Mouse (Mus musculus) testis, postnatal 10 days (tissue): ENCODE measurements at regions not wholly inside any gene's neighbourhood (a gene's known extent, or its start where the extent isn't known, plus 50 kb on each side); places are given as distances from the start of the nearest gene placed in this dataset.

Experiments used
- DNase-seq: peaks from one replicate; pipeline ENCODE4 v3.0.0; 2021; ENCODE audit warnings: low spot score

DNA sequence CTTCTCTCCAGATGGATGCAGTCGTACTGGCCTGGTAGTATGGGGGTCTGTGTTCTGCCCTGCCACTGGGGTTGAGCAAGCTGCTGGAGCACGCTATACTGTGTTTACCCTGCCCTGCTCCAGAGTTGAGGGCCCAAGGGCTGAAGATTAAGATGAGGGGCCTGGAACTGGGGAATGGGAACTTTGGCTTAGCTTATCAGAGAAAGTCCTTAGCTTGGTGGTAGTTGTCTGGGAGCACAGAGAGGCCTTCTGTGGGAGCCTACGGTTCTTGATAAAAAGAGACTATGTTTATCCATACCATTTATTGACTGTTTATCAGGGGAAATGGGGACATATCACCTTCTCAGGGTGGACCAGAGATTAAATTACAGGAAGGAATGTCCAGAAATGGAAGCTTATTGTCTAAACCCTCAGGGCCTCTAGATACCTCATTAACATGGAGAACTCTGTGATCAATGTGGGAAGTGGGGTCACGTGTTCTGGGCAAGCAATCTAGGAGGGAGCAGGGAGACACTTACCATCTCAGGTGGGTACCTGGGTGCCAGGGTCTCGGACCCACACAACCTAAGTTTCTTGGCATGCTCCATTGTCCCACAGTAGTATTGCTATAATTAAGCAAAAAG lies 58.7 kb downstream of the Mycn start:
- no peak for DNase-seq

DNA sequence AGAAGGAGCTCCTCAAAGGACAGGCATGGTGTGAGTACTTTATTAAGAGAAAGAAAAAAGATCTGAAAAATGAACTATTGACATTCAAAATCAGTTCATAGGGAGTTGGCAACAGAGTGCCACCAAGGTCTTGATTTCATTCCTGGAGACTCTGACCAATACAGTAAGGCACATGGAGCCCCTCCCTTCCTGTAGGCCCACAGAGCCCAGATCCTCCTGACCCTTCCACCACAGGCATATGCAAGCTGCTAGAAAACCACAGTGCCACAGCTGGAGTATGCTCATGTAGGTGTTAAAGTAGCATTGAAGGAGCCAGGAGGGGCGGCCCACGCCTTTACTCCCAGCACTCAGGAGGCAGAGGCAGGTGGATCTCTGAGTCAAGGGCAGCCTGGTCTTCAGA lies 63.7 kb downstream of the Mycn start:
- no peak for DNase-seq

DNA sequence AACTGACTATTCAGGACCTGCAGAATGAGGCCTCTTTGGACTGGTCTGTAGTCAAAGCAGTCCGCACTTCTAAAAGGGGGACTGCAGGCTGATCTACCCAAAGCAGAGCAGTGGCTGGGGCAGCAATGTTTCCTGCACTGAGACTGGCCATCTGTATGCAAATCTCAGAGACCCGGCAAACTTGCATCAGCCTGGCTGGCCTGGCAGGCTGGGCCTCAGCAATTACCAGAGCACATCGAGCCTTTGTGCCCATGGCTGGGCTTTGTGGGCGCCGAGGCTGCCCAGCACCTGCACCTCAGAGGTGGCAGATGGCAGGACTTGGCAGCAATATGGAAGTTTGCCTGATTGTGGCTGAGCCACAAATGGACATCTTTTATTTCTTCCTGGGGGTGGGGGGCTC lies 64.2 kb downstream of the Mycn start:
- DNase-seq, result no peak

DNA sequence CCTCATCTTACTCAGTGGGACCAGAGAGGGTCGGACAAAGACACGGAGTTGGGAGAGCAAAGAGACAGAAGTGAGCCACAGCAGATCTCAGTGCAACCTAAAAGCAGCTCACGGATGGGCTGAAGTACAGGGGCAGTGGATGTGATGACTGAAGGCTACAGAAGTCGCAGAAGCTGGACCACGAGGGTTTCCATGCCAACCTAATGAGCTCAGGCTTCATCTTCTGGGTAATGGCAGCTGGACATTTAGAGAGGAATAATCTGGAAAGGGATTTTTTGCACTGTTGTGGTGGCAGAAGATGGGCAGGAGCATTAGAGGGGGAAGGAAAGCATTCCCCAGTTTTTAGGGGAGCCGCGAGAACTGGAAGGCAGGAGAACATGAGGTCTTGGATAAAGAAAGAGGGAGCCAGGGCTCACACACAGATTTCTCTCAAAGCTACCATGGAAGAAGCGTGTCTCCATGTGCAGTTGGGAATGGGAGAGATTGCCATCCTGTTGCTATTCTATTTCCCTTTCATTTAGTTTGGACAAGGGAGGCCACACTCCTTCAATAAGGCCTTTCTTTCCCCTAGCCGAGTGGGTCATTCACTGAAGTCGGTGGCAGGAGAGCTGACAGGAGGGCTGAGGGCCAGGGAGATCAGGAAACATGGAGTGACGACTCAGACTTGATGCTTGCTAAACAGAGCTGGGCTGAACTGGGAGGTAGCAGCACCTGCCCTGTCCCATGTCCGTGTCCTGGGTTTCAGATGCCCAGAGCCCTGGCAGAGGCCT lies 65.6 kb downstream of the Mycn start:
- DNase-seq, result no peak

DNA sequence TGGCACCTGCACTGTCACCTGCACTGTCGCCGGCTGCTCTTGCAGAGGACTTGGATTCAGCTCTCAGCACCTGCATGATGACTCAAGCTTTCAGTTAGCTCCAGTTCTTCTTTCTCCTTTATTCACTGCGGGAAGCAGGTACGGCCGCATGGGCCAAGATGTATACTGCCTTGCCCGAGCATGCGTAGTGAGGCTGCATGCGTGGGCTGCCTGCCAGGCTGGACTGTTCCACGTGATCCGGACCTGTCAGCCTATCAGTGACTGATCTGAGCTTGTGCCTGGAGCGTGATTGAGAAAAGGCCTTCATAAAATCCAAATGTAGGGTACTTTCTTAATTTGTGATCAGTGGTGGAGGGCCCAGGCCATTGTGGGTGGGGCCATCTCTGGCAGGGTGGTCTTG lies 68.2 kb downstream of the Mycn start:
- DNase-seq, result no peak

DNA sequence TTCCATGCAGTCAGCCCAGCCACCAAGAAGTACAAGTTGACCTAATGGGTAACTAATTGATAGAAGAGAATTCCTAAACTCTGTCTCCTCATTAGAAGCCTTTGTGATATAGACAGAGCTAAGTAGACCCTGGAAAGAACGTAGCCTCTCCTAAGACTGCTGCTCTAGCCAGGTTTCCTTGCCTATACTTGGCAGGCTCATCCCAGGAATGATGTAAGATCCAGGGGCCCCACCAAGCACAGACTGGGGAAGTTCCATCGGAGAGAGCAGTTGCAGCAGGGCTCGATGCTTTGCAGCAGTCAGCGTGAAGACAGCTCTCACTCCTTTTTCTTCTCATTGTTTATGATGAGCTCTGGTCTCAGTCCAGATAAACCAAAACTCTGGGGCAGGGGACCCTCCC lies 68.7 kb downstream of the Mycn start:
- no peak for DNase-seq

DNA sequence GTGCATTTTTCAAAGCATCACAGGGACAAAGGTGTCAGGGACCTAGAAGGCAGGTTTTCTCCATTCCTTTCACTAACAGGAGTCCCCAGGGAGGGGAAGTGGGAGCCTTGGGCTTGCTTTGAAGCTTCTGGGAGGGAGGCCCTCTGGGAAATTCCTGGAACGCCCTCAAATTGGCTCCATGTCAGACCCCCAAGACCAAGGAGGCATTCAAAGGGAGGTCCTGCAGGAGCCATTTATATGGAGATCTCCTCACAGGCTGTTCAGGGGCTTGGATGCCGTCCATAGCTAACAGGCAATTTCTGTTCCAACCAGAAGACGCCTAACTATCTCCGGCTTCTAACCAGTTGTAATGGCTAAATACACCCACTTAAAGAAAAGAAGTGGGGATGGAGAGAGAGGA lies 70.4 kb downstream of the Mycn start:
- DNase-seq, result no peak

DNA sequence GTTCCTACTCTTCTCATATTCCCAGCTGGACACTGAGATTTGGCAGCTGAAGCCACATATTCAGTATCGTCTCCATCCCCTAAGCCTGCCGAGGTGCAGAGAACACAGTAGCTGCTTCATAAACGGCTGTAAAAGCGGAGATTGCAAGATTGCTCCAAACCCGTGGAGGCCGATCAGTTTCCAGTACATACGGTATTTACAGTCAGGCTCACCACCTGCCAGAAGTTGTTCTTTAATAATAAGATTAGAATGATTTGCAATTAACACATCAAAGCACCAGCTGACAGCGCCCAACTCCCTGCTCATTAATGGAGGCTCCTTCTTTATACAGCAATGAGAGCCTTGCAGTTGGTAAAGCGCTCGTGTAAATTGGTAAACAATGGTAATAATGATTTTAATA lies 75.1 kb downstream of the Mycn start:
- DNase-seq, result no peak

DNA sequence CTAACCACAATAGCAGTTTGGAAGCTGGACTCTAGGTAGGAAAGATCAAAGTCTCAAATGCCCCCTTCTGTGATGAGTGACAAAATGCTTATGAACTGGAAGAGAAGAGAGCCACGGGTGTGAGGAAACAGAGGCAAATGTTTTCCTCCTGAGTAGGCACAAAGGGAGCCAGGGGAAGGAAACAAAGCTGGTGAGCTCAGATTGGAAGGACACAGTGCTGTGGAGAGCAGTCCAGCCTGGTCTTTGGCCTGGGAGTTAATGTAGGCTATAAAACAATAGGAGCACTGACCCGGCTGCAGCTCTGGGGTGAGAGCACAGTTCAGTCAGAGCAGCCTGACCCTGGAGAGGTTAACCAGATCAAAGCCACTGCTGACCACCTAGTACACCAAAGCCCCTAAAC lies 91.0 kb downstream of the Mycn start:
- no peak for DNase-seq

DNA sequence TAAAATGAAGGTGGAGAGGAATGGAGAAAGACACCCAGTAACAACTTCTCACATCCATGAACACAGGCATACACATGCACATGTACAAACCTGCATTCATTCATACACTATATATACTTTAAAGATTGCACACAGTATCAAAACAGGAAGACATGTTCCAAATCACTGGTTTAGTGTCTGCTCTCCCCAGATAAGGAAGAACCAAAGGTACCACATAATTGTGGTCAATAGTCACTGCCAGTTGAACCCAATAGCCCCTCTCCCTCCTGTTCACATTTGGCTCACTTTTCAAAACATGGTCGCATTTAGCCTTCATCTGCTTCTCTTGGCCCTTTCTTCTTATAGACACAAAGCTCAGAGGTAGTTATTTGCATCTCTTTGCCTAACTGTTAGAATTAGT lies 95.0 kb downstream of the Mycn start:
- DNase-seq, result no peak

DNA sequence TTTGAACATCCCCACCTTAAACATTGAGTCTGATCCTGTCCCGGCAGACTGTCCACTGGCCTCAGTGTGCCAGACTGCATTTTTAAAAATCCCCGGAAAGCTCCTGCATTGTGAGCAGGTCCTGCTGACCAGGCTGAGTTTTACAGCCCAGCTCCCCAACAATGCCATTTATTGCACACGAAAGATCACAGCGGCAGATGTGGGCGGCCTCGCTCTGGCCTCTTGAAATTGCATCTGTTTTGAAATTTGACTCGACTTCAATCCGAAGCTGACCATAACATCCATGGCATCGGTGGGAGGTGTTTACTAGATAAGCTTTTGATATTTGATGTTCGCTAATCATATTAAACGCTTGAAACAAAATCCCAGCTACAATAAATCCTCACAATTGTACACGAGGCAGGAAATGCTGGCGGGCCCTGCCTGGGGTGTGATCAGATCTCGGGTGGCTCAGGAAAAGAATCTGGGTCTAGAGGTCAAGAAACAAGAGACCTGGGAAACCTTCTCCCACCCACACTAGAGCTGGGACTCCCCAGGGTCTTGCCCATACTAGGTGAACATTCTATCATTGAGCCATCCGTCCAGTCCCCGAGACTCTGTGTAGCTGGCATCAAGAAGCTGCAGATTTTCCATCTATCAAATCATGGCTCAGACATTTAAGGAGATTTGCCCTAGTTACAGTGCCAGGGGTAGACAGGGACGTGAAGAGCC lies 99.3 kb downstream of the Mycn start:
- no peak for DNase-seq

DNA sequence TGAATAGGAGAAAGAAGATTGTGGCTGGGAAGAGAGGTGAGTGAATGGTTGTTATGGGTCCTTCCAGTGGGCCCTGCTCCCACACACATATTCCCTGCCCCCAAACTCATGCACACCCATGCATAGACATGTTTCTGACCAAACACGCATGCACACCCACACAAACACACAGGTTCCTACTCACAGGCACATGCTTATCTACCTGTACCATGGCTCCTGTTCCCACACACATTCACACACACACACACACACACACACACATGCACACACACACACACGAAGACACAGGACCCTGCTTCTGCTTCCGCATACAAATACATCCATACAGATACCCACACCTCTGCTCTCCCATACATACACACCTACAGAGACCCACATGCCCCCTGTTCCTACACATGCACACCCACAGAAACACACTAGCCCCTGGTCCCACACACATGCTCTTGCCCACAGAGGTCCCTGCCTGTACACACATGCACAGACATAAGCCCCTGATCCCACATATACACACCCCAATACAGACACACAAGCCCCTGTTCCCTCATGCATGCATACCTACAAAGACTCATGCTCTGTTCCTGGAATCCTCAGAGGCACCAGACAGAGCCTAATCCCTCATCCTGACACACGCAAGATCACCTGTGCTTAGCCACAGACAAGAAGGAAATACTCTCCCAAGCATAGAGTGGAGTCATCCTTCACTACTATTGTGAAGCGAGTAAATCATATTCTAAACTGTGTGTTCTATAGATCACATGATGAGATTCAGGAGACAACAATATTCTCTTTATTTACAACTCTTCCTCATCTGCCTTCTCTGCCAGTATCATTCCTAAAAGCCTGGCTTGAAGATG lies 100.1 kb downstream of the Mycn start:
- no peak for DNase-seq

DNA sequence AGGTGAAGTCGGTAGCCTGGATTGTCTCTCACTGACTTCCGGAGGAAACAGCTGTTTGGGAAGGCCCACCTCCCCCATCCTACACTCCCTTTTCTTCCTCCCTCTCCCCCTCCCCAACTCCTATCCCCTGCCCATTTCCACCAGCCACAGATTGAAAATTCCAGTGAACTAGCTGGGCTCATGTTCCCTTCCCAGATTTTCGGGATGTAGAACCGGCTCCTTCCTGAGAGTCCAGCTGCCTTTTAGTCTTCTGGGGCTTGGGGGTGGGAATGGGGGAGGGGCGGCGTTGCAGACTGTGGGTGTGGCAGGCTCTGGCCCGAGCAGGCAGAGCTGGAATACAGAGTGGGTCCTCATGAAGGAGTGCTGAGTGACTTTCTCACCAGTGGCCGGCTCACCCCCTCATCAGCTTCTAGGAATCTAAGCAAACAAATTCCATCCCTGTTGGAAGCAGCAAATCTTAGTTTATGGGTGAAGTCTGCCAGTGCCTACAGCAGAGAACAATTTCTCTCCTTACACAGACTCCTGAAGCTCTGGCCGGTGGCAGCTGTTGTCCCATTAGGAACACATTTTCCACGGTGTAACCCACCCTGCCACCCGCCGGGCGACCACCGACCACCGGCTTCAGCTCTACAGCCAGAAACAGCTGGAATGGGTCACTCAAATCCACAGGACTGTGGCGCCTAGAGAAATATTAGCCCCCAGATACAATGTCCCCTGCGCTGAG lies 100.9 kb downstream of the Mycn start:
- peak; percentile 53 for DNase-seq

DNA sequence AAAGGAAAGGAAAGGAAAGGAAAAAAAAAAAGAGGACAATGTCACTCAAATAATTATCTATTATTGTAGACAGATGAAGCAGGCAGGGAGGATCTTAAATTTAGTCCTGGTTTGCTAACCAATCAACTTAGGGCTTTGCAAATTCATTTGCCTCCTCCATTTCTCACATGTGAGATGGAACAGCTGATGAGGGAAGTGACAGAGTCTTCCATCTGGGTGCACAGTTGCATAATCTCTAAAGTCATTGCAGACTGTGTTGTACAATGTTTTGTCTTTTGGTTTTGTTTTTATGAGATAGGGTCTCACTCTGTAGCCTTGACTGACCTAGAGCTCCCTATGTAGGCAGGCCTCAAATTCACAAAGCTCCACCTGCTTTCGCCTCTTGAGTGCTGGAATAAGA lies 103.9 kb downstream of the Mycn start:
- no peak for DNase-seq

DNA sequence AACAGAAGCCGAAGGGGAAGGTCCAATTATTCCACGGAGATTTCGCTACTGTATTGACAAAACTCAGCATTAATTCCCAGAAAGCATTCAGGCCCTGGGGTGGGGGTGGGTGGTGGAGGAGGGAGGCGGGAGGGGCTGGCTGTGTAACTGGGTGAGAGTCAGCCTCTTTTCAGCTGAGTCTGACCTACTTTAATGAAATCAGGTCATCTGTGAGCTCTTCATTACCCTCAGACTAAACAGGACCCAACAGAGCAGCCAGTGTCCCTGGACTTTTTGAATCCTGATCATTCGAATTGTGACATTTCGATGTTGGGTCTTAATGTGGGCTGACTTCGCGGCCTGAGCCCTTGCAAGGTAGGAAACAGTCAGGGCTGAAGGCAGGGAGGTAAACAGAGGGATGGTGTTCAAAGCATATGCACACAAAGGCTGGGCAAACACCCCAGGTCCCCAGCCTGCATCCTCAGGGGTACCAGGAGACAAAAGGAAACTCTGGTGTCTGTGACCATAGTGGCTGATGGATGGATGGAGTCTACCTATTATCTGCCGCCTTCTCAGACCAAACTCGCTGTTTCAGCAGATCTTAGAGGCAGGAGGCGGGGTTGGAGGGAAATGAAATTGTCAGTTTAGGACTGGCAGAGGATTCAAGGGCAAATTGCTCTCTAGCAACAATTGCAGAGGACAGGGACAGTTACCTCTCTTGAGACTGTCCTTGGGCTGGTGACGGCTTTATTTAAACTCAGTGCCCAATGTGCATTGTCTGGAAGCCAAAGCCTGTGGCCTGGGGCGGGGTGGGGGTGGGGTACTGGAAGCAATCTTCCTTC lies 113.7 kb downstream of the Mycn start:
- no peak for DNase-seq

DNA sequence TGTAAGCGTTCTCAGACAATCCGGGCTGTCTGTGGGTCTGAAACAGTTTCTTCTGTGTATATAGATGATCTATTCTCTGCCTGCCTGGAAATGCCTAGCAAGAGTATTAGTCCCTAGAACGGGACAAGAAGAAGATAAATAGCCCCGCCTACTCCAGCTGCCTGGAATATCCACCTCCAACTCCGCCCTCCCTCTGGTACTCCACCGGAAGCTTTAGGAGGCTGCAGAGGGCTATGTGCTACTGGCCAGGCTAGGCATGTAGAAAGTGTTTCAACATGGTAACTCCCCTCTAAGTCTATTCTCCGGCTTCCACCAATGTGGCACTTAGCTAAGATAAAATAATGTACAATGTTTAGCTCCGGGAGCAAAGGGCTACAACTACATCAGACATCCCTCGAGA lies 114.3 kb downstream of the Mycn start:
- no peak for DNase-seq

DNA sequence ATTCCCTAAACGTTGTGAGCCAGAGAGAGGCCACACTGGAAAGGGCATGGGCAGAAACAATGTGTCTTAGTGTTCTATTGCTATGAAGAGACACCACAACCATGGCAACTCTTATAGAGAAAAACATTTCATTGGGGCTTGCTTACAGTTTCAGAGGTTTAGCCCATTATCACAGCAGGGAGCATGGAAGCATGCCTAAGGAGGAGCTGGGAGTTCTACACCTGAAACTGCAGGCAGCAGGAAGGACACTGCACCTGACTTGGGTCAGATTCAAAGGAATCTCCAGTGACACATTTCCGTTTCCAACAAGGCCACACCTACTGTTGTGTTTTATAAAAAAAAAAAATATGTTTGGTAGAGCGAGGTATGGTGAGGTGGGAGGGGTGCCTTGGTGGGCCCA lies 115.3 kb downstream of the Mycn start:
- DNase-seq, result no peak

DNA sequence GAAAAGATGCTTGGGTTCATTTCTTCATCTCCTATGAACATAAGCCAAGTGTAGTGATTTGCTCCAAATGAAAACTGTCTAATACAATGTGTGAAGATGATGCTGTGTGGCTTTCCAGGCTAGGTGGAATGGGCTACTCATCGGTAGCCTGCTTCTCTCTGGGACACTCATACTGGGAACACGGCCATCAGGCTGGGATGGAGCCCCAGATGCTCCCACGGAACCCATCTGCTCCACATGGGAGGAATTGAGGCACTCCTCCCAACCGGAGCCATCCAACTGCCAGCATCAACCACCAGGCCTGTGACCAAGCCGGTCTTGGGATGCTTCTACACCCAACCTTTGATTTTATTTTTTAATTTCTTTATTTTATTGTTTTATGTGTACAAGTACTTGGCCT lies 115.9 kb downstream of the Mycn start:
- DNase-seq, result no peak

DNA sequence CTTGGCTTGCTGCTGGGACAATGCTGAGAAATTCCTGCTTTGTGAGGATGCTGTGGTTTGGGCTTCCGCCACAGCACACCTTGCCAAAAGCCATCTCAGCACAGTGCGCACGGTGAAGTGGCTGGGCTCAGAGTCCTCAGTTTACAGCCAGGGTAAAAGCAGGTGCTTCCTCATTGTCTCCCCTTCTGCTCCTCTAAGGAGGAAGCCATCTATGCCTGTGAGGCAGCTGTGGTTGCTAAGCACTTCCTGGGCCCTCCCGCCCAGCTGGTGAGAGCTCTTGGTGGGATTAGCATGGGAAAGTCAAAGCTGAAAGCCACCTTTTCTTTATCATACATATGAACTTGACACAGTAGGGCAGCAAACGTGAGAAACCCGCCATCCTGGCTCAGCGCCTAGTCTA lies 120.2 kb downstream of the Mycn start:
- DNase-seq, result no peak

DNA sequence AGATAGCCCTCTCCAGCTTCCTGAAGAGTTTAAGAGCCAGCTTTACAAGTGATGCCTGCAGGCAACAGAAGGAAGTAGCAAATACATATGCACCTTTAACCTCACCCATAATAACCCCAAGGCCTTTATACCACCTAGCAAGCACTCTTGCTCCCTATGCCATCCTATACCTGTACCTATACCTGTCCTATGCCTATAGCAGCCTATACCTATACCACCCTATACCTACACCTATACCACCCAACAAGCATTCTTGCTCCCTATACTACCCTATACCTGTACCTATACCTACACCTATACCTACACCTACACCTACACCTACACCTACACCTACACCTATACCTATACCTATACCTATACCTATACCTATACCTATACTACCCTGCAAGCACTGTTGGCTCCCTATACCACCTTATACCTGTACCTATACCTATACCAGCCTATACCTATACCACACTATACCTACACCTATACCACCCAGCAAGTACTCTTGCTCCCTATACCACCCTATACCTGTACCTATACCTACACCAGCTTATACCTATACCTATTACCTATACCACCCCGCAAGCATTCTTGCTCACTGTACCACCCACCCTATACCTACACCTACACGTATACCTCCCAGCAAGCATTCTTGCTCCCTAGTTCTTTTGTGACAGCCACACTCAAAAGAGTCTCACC lies 120.9 kb downstream of the Mycn start:
- no peak for DNase-seq
